Mouse (Mus musculus) erythroblast, embryonic 14.5 days (primary cell): ENCODE results near the gene Mgat4e.

Experiments
- GATA1 ChIP-seq: IDR thresholded peaks from 2 replicates; pipeline ENCODE4 v1.6.1; 2012; ENCODE audit warnings: low read length, inconsistent platforms, mixed read lengths
- TAL1 ChIP-seq: IDR thresholded peaks from 3 replicates; pipeline ENCODE4 v1.6.1; 2012; ENCODE audit warnings: low read length, inconsistent platforms, mixed read lengths

GRCm38 (mm10) chr1:134495216-134495539 lies 54.3 kb downstream of the Mgat4e start:
- TF ChIP-seq GATA1 (no peak), TAL1 (no peak)
